Mouse (Mus musculus) stomach, postnatal 0 days (tissue): ENCODE results near the gene Sytl2.

Experiments used
- CTCF ChIP-seq: IDR thresholded peaks from 2 replicates; pipeline ENCODE4 v1.5.1; 2016; ENCODE audit warnings: antibody characterized with exemption, low read depth, mild to moderate bottlenecking, moderate library complexity
- EP300 ChIP-seq: optimal IDR thresholded peaks from 2 replicates; pipeline ENCODE3; 2016; ENCODE audit warnings: antibody characterized with exemption

GRCm38 (mm10) chr7:90313421-90313820 is 11.4 kb downstream of the Sytl2 start:
- TF ChIP-seq CTCF (no peak), EP300 (no peak)
